Mouse (Mus musculus): Measurements from ENCODE around the gene Prkn. TPM values are rescaled to one million over a fixed set of nuclear protein-coding genes. Genes with fewer than 3 reads are reported as not detected.

Gene Prkn
- polyA plus RNA-seq, 1 experiment from 2014 or later, result 3.9 TPM

DNA sequence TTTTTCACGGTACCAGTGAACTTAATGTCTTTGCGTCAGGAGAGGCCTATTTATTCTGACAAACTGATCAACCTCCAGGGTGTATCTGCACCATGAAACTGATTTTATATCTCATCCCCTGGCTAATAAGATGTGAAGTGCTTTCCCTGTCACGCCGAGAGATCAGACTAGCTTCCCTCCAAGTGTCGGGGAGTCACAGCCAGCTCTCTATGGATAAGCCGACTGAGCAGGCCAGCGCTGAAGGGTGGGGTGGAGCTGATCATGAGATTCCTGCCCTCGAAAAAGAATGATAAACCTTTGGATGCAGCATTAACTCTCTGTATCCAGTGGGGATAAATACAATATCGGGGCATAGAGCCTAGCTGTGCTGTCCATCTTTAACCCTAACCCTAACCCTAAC lies 1160.1 kb downstream of the Prkn start:
- Histone ChIP-seq H3K27me3 (replicated peaks; ENCODE audit: control insufficient read depth, insufficient read depth, low read length) (no peaks in the 10 kb centered on the region), H3K4me3 (replicated peaks; ENCODE audit: low read length) (no peak overlapping the region), H3K36me3 (ENCODE audit: control insufficient read depth, insufficient read depth) (no peaks in the 10 kb centered on the region), H3K4me2 (ENCODE audit: low read length) (no peak overlapping the region), H3K9me3 (ENCODE audit: control insufficient read depth, low read length) (no peaks in the 10 kb centered on the region), H3K4me1 (replicated peaks; ENCODE audit: control insufficient read depth, insufficient read depth, low read length) (no peaks in the 10 kb centered on the region), H3K27ac (ENCODE audit: low read length) (no peak overlapping the region), H3K9ac (replicated peaks; ENCODE audit: low read depth, low read length) (no peak overlapping the region)
- 69% methylated on average over 9 of the region's 9 CpGs for WGBS
- ATAC-seq, result no peak

GRCm38 (mm10) chr17:12021326-12021725 lies 1181.1 kb downstream of the Prkn start:
- no peak for ATAC-seq

GRCm38 (mm10) chr17:12029362-12029761 lies 1189.2 kb downstream of the Prkn start:
- 80% methylated on average over 5 of the region's 5 CpGs for WGBS
- no peak for ATAC-seq
- peaks cover 12% of the 10 kb centered on the region for H3K4me1 ChIP-seq (replicated peaks; ENCODE audit: control insufficient read depth, insufficient read depth, low read length)
- H3K9me3 ChIP-seq (ENCODE audit: control insufficient read depth, low read length), result no peaks in the 10 kb centered on the region
- no peak overlapping the region for H3K9ac ChIP-seq (replicated peaks; ENCODE audit: low read depth, low read length)
- H3K4me2 ChIP-seq (ENCODE audit: low read length), result no peak overlapping the region
- H3K36me3 ChIP-seq (ENCODE audit: control insufficient read depth, insufficient read depth), result no peaks in the 10 kb centered on the region
- H3K27me3 ChIP-seq (replicated peaks; ENCODE audit: control insufficient read depth, insufficient read depth, low read length), result no peaks in the 10 kb centered on the region
- H3K4me3 ChIP-seq (replicated peaks; ENCODE audit: low read length), result no peak overlapping the region
- H3K27ac ChIP-seq (ENCODE audit: low read length), result no peak overlapping the region

More at GRCm38 (mm10) chr17:12021326-12021725, 1181.1 kb downstream of the Prkn start:
- H3K27ac ChIP-seq (ENCODE audit: low read length), result no peak overlapping the region
- no peaks in the 10 kb centered on the region for H3K4me1 ChIP-seq (replicated peaks; ENCODE audit: control insufficient read depth, insufficient read depth, low read length)
- no peak overlapping the region for H3K9ac ChIP-seq (replicated peaks; ENCODE audit: low read depth, low read length)
- 58% methylated on average over 3 of the region's 3 CpGs for WGBS
- H3K36me3 ChIP-seq (ENCODE audit: control insufficient read depth, insufficient read depth), result no peaks in the 10 kb centered on the region
- H3K4me3 ChIP-seq (replicated peaks; ENCODE audit: low read length), result no peak overlapping the region
- no peak overlapping the region for H3K4me2 ChIP-seq (ENCODE audit: low read length)
- no peaks in the 10 kb centered on the region for H3K9me3 ChIP-seq (ENCODE audit: control insufficient read depth, low read length)
- H3K27me3 ChIP-seq (replicated peaks; ENCODE audit: control insufficient read depth, insufficient read depth, low read length), result no peaks in the 10 kb centered on the region

- Histone ChIP-seq H3K9me3 (ENCODE audit: control insufficient read depth, low read length) (no peaks in the 10 kb centered on the region), H3K9ac (replicated peaks; ENCODE audit: low read depth, low read length) (no peak overlapping the region), H3K27ac (ENCODE audit: low read length) (no peak overlapping the region), H3K36me3 (ENCODE audit: control insufficient read depth, insufficient read depth) (no peaks in the 10 kb centered on the region), H3K4me2 (ENCODE audit: low read length) (no peak overlapping the region), H3K4me1 (replicated peaks; ENCODE audit: control insufficient read depth, insufficient read depth, low read length) (peaks cover 12% of the 10 kb centered on the region), H3K27me3 (replicated peaks; ENCODE audit: control insufficient read depth, insufficient read depth, low read length) (no peaks in the 10 kb centered on the region), H3K4me3 (replicated peaks; ENCODE audit: low read length) (no peak overlapping the region)
- WGBS, result 13% methylated on average over 14 of the region's 14 CpGs
- no peak for ATAC-seq
Measured at GRCm38 (mm10) chr17:12029921-12030461, 1189.8 kb downstream of the Prkn start.

GRCm38 (mm10) chr17:12030556-12031160 lies 1190.5 kb downstream of the Prkn start:
- Histone ChIP-seq H3K27me3 (replicated peaks; ENCODE audit: control insufficient read depth, insufficient read depth, low read length) (no peaks in the 10 kb centered on the region), H3K4me1 (replicated peaks; ENCODE audit: control insufficient read depth, insufficient read depth, low read length) (peaks cover 12% of the 10 kb centered on the region), H3K4me3 (replicated peaks; ENCODE audit: low read length) (no peak overlapping the region), H3K4me2 (ENCODE audit: low read length) (no peak overlapping the region; the same call in 1 of the 2 replicates), H3K9me3 (ENCODE audit: control insufficient read depth, low read length) (no peaks in the 10 kb centered on the region), H3K27ac (ENCODE audit: low read length) (no peak overlapping the region), H3K9ac (replicated peaks; ENCODE audit: low read depth, low read length) (no peak overlapping the region), H3K36me3 (ENCODE audit: control insufficient read depth, insufficient read depth) (no peaks in the 10 kb centered on the region)
- WGBS, result 6% methylated on average over 11 of the region's 11 CpGs
- ATAC-seq, result no peak

DNA sequence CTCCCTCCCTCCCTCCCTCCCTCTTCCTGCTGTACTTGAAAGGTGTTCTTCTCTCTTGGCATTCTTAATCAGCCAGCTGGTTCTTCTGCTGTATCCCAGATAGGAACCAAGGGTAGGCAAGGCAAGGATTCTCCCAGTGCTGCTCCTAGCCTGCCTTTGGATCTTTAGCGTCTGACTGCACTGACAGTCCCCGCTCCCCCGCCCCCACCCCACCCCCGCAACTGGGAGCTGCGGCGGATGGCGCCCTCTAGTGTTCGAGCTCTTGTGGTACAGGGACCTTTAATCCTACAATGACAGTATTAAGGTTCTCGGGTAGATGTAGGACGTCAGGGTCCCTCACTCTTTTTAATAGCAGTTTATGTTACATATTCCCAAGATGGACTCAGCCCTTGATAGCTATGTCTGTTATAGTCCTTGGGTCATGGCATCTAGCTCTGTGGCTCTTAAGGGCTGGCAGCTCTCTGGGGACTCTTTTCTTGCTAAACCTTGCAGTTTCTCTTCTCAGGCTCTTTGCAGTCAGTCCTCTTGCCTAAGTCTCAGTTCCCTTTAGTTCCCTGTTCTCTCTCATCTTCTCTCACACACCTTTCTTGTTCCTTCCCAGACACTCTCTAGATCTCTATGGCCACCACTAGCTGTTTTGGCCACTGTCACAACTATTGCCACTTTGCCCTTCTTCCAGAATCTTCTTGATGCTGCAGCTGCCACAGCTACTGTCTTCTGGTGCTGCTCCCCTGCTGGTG lies 1191.2 kb downstream of the Prkn start:
- no peaks in the 10 kb centered on the region for H3K27me3 ChIP-seq (replicated peaks; ENCODE audit: control insufficient read depth, insufficient read depth, low read length)
- peak; percentile 83 for ATAC-seq
- no peak overlapping the region for H3K9ac ChIP-seq (replicated peaks; ENCODE audit: low read depth, low read length)
- no peaks in the 10 kb centered on the region for H3K9me3 ChIP-seq (ENCODE audit: control insufficient read depth, low read length)
- peaks cover 12% of the 10 kb centered on the region for H3K4me1 ChIP-seq (replicated peaks; ENCODE audit: control insufficient read depth, insufficient read depth, low read length)
- H3K4me3 ChIP-seq (replicated peaks; ENCODE audit: low read length), result no peak overlapping the region
- no peak overlapping the region for H3K4me2 ChIP-seq (ENCODE audit: low read length)
- WGBS, result 0% methylated on average over 10 of the region's 10 CpGs
- no peaks in the 10 kb centered on the region for H3K36me3 ChIP-seq (ENCODE audit: control insufficient read depth, insufficient read depth)
- no peak overlapping the region for H3K27ac ChIP-seq (ENCODE audit: low read length)

DNA sequence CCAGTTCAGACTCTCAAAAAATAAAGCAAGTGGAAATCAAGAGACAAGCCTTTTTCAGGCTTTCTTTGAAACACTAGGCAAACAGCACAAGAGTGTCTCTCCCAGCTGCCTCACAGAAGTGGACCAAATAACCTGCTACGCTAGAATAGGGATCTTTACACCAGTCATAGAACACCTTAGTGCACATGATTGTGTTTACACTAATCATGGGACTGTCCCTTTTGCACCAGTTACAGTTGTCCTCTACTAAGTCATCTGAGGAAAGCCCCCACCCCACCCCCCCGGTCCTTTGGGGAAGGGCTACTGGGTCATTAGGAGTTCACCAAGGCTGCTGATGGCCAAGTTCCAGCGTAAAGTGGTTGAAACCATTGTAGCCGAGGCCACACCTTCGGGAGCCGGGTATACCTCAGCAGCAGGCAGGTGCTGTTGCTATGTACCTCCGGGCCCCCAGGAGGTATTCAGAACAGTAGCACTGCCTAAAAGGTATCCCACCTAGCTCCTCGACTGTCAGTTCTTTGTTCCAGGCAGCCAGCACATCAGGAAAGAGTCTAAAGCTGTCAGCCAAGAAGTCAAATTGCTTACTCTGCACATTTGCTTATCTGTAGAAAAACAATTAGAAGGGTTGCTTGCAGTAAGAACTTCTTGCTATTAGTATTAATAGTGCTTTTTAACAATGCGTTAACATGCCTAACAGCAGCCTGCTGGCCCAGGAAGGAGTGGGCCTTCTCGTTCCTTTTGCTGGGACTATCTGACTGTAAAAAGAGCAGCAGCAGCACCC lies 1192.0 kb downstream of the Prkn start:
- peaks cover 12% of the 10 kb centered on the region for H3K4me1 ChIP-seq (replicated peaks; ENCODE audit: control insufficient read depth, insufficient read depth, low read length)
- WGBS, result 73% methylated on average over 10 of the region's 10 CpGs
- ATAC-seq, result no peak
- no peaks in the 10 kb centered on the region for H3K36me3 ChIP-seq (ENCODE audit: control insufficient read depth, insufficient read depth)
- H3K4me2 ChIP-seq (ENCODE audit: low read length), result no peak overlapping the region
- no peak overlapping the region for H3K27ac ChIP-seq (ENCODE audit: low read length)
- no peak overlapping the region for H3K9ac ChIP-seq (replicated peaks; ENCODE audit: low read depth, low read length)
- no peaks in the 10 kb centered on the region for H3K9me3 ChIP-seq (ENCODE audit: control insufficient read depth, low read length)
- H3K4me3 ChIP-seq (replicated peaks; ENCODE audit: low read length), result no peak overlapping the region
- H3K27me3 ChIP-seq (replicated peaks; ENCODE audit: control insufficient read depth, insufficient read depth, low read length), result no peaks in the 10 kb centered on the region

DNA sequence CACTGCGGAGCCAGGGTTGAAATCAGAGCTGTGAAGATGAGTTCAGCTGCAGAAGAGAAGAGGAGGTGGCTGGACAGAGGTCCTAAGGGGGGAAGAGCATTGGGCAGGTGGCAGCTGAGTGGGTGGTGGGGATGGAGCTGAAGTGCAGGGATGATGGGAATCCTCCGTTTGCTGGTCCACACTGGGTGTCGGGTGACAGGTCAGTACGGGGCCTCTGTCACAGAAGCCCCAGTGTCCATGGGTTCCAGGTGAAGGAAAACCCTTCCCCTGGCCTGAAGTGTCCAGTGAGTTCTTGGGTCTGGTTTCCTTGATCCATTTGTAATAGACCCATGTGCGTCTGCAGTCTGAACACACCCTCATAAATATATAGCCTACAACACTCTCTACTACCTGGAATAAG lies 1195.2 kb downstream of the Prkn start:
- no peaks in the 10 kb centered on the region for H3K27me3 ChIP-seq (replicated peaks; ENCODE audit: control insufficient read depth, insufficient read depth, low read length)
- H3K4me2 ChIP-seq (ENCODE audit: low read length), result no peak overlapping the region
- no peaks in the 10 kb centered on the region for H3K9me3 ChIP-seq (ENCODE audit: control insufficient read depth, low read length)
- no peak for ATAC-seq
- H3K27ac ChIP-seq (ENCODE audit: low read length), result no peak overlapping the region
- WGBS, result 60% methylated on average over 5 of the region's 5 CpGs
- H3K4me1 ChIP-seq (replicated peaks; ENCODE audit: control insufficient read depth, insufficient read depth, low read length), result peaks cover 7% of the 10 kb centered on the region
- H3K36me3 ChIP-seq (ENCODE audit: control insufficient read depth, insufficient read depth), result no peaks in the 10 kb centered on the region
- H3K9ac ChIP-seq (replicated peaks; ENCODE audit: low read depth, low read length), result no peak overlapping the region
- no peak overlapping the region for H3K4me3 ChIP-seq (replicated peaks; ENCODE audit: low read length)

GRCm38 (mm10) chr17:12036205-12036604 lies 1196.0 kb downstream of the Prkn start:
- no peaks in the 10 kb centered on the region for H3K36me3 ChIP-seq (ENCODE audit: control insufficient read depth, insufficient read depth)
- H3K27me3 ChIP-seq (replicated peaks; ENCODE audit: control insufficient read depth, insufficient read depth, low read length), result no peaks in the 10 kb centered on the region
- no peaks in the 10 kb centered on the region for H3K9me3 ChIP-seq (ENCODE audit: control insufficient read depth, low read length)
- peaks cover 2% of the 10 kb centered on the region for H3K4me1 ChIP-seq (replicated peaks; ENCODE audit: control insufficient read depth, insufficient read depth, low read length)
- no peak overlapping the region for H3K4me2 ChIP-seq (ENCODE audit: low read length)
- H3K4me3 ChIP-seq (replicated peaks; ENCODE audit: low read length), result no peak overlapping the region
- H3K27ac ChIP-seq (ENCODE audit: low read length), result no peak overlapping the region
- ATAC-seq, result no peak
- H3K9ac ChIP-seq (replicated peaks; ENCODE audit: low read depth, low read length), result no peak overlapping the region
- 42% methylated on average over 6 of the region's 6 CpGs for WGBS

Data from forebrain, embryonic 16.5 days (tissue).